Mouse (Mus musculus) granulocyte monocyte progenitor cell, adult 5-6 weeks (primary cell): ENCODE data around the gene Tex52. TPM values are rescaled to one million over a fixed set of nuclear protein-coding genes. Genes with fewer than 3 reads are reported as not detected.

ENCODE experiments used
- ATAC-seq: replicated peaks from 2 replicates; pipeline ENCODE4 v1.8.0; 2016; ENCODE audit warnings: mild to moderate bottlenecking, moderate TSS enrichment, inconsistent platforms; ENCODE audit not compliant: poor library complexity, severe bottlenecking
- total RNA-seq, 2 experiments: library from RNA; stranded (forward) in 1 of 2; stranded (reverse) in 1 of 2; fragments of 200-712, 200-1000 nt in 1 of 2; fragments of >200 nt in 1 of 2; fragmentation: Nextera tagmentation in 1 of 2; gene quantifications; 2 replicates each; pipeline ENCODE4 v1.2.3; 2014 to 2017

Gene Tex52
- total RNA-seq, 2 experiments from 2014 or later: not detected

- ATAC-seq: peak; percentile 31; the same call in 1 of the 2 replicates
Observed at GRCm38 (mm10) chr6:128423496-128424268, 48.4 kb downstream of the Tex52 start.

- peak; percentile 90 for ATAC-seq
Observed at GRCm38 (mm10) chr6:128424269-128425019, 49.2 kb downstream of the Tex52 start, which contains the start of gene Itfg2. Gene Itfg2, minus strand, starts transcription at chr6:128424931.

GRCm38 (mm10) chr6:128425046-128425445 is 49.8 kb downstream of the Tex52 start:
- no peak for ATAC-seq

GRCm38 (mm10) chr6:128427571-128427970 is 52.3 kb downstream of the Tex52 start:
- no peak for ATAC-seq

DNA sequence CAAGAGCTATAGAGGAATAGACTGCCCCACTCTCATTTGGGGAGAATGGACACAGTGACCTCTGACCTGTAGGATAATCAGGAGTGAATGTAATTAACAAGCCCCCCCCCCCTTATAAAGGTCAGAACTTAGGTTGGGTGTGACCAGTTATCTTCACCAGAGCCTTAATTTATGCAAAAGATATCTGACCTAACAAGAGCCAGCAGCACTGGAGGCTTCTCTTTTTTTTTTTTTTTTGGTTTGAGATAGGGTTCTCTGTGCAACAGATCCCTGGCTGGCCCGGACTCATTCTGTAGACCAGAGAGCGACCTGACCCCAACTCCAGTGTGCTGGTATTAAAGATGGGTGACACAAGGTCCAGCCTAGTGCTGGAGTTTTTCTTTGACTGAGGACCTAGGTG is 54.0 kb downstream of the Tex52 start:
- no peak for ATAC-seq

DNA sequence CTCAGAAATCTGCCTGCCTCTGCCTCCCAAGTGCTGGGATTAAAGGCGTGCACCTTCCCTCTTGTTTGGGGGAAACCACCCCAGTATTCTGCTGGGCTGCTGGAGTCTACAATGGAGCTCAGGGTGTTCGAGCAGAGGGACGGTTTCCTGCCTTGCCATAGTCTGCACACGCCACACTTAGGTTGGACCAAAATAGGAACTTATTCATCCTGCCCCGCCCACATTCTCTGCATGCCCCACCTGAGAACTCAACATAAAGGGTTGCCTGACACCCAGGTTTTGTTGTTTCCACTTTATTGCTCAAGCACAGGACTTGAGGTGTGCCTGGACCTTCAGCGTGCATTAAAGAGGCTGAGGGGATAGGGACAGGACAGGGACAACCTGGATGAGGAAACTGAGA is 54.6 kb downstream of the Tex52 start:
- ATAC-seq: no peak

DNA sequence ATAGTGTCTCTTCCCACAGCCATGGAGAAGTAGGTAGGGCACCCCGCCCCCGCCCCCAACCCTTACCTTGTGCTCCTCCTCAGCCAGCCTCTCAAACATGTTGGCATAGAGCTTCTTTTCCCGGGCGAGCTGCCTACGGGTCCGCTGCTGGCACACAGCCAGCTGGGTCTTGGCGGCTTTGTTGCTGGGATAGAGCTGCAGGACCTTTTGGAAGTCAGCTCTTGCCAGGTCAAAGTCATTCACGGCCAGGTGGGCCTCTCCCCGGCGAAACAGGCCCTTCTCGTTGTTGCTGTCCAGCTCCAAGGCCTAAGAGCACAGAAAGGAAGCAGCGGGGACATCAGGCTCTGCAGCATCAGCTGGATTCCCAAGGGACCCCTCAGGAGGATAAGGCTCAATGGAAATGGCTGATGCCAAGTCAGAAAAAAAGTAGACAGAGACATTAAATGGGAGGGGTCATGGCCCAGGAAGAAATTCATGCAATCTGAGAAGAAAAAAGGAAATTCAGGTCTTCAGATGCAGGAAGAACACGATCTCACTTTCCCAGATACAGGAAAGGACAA is 57.2 kb downstream of the Tex52 start:
- no peak for ATAC-seq

GRCm38 (mm10) chr6:128433566-128433965 is 58.3 kb downstream of the Tex52 start:
- ATAC-seq: no peak

Other genes with a start within 250 kb of the Tex52 start
- 2.2 TPM in 1 of 2 replicates, not detected in the other for gene Tspan9, start 231.9 kb upstream of the Tex52 start, total RNA-seq (2014; fragmentation: Nextera tagmentation)
- 0.62 and 3.4 TPM in 2 replicates for gene Tspan9, start 231.9 kb upstream of the Tex52 start, total RNA-seq (2017)
- not detected in 2 replicates for gene Tead4, start 74.6 kb upstream of the Tex52 start, total RNA-seq (2014; fragmentation: Nextera tagmentation)
- gene Tead4, start 74.6 kb upstream of the Tex52 start, total RNA-seq (2017): not detected in 2 replicates
- 0.21 and 3.7 TPM in 2 replicates for gene Tulp3, start 19.6 kb upstream of the Tex52 start, total RNA-seq (2014; fragmentation: Nextera tagmentation)
- 0.46 TPM in 1 of 2 replicates, not detected in the other for gene Tulp3, start 19.6 kb upstream of the Tex52 start, total RNA-seq (2017)
- gene Rhno1, start 12.5 kb upstream of the Tex52 start, total RNA-seq (2014; fragmentation: Nextera tagmentation): 43.7 and 51.3 TPM in 2 replicates
- 33.3 and 37.4 TPM in 2 replicates for gene Rhno1, start 12.5 kb upstream of the Tex52 start, total RNA-seq (2017)
- 38.8 and 53.2 TPM in 2 replicates for gene Foxm1, start 12.5 kb upstream of the Tex52 start, total RNA-seq (2014; fragmentation: Nextera tagmentation)
- gene Foxm1, start 12.5 kb upstream of the Tex52 start, total RNA-seq (2017): 12.8 and 18.2 TPM in 2 replicates
- not detected in 2 replicates for gene Gm44596, start within 50 bp of the Tex52 start, total RNA-seq (2014; fragmentation: Nextera tagmentation)
- gene Gm44596, start within 50 bp of the Tex52 start, total RNA-seq (2017): not detected in 2 replicates
- gene Nrip2, start 23.8 kb downstream of the Tex52 start, total RNA-seq (2014; fragmentation: Nextera tagmentation): not detected in 2 replicates
- gene Nrip2, start 23.8 kb downstream of the Tex52 start, total RNA-seq (2017): not detected in 2 replicates
- gene Itfg2, start 49.5 kb downstream of the Tex52 start, total RNA-seq (2014; fragmentation: Nextera tagmentation): 9.9 and 75.9 TPM in 2 replicates
- gene Itfg2, start 49.5 kb downstream of the Tex52 start, total RNA-seq (2017): 23.5 and 33.3 TPM in 2 replicates
- 216 and 249 TPM in 2 replicates for gene Fkbp4, start 63.2 kb downstream of the Tex52 start, total RNA-seq (2014; fragmentation: Nextera tagmentation)
- 331 and 365 TPM in 2 replicates for gene Fkbp4, start 63.2 kb downstream of the Tex52 start, total RNA-seq (2017)
- gene Pzp, start 151.3 kb downstream of the Tex52 start, total RNA-seq (2014; fragmentation: Nextera tagmentation): not detected in 2 replicates
- not detected in 2 replicates for gene Pzp, start 151.3 kb downstream of the Tex52 start, total RNA-seq (2017)
- 7.0 TPM in 1 of 2 replicates, not detected in the other for gene A2ml1, start 206.2 kb downstream of the Tex52 start, total RNA-seq (2014; fragmentation: Nextera tagmentation)
- gene A2ml1, start 206.2 kb downstream of the Tex52 start, total RNA-seq (2017): not detected in 2 replicates
- not detected in 2 replicates for gene Klrb1a, start 248.1 kb downstream of the Tex52 start, total RNA-seq (2014; fragmentation: Nextera tagmentation)
- not detected in 2 replicates for gene Klrb1a, start 248.1 kb downstream of the Tex52 start, total RNA-seq (2017)